Comparison of ENCODE assay signal across 14 mouse cellular contexts in genomic region chr14:43932991-43933390, GRCm38 (mm10). TPM values are rescaled to one million over a fixed set of nuclear protein-coding genes. Genes with fewer than 3 reads are reported as not detected.
DNase-seq lines count a peak whose midpoint lies in the region; ATAC-seq and TF ChIP-seq lines count a peak whose summit lies in the region.
"Not testable (repeated sequence)": the region's sequence is repeated elsewhere in the genome, so short reads cannot be mapped to it uniquely, and the experiment has no call there.
"Had no signal": no experiment of that assay in that cellular context is flagged by ENCODE, and none has a peak within 500 bp of the region (broad histone marks: within the 10 kb centered on the region; RNA-seq: fewer than 3 reads in every experiment).

No protein-coding gene starts in this region.

- H3K4me2 ChIP-seq in embryonic facial prominence, embryonic 11.5 days (ENCODE audit: low read depth, low read length); kidney, postnatal 0 days (ENCODE audit: low read length): not testable (repeated sequence)

- H3K36me3 ChIP-seq in embryonic facial prominence, embryonic 11.5 days (replicated peaks; ENCODE audit: control insufficient read depth, insufficient read depth, low read depth, low read length); kidney, postnatal 0 days (ENCODE audit: insufficient read depth, low read length); midbrain, embryonic 10.5 days: not testable (repeated sequence)

- 14% methylated on average over 8 of the region's 8 CpGs for WGBS in embryonic facial prominence, embryonic 11.5 days
- WGBS in kidney, postnatal 0 days = 22% methylated on average over 8 of the region's 8 CpGs
- WGBS in midbrain, embryonic 10.5 days = 18% methylated on average over 8 of the region's 8 CpGs

- H3K27me3 ChIP-seq in embryonic facial prominence, embryonic 11.5 days (ENCODE audit: control insufficient read depth, insufficient read depth, low read length); kidney, postnatal 0 days (ENCODE audit: insufficient read depth, low read length); midbrain, embryonic 10.5 days (ENCODE audit: low read depth, poor library complexity, severe bottlenecking): not testable (repeated sequence)

- H3K4me1 ChIP-seq in embryonic facial prominence, embryonic 11.5 days (ENCODE audit: control insufficient read depth, insufficient read depth, low read length); kidney, postnatal 0 days (replicated peaks; ENCODE audit: insufficient read depth, low read length); midbrain, embryonic 10.5 days: not testable (repeated sequence)

- intact Hi-C loops in left cerebral cortex, postnatal 4 days (cut with DNase I) = not testable (repeated sequence)

- TF ChIP-seq CTCF in kidney, postnatal 0 days (IDR thresholded peaks at IDR 0.05; ENCODE audit: low read depth) = peak; percentile 76

- not testable (repeated sequence) for H3K27ac ChIP-seq in embryonic facial prominence, embryonic 11.5 days (replicated peaks; ENCODE audit: low read depth, low read length); kidney, postnatal 0 days; midbrain, embryonic 10.5 days (replicated peaks)

- not testable (repeated sequence) for H3K9ac ChIP-seq in embryonic facial prominence, embryonic 11.5 days (replicated peaks; ENCODE audit: low read length); kidney, postnatal 0 days (ENCODE audit: low read depth, low read length)

- DNase-seq in 3T3-L1 (ENCODE audit: low read depth, low spot score) = peak; percentile 45
- DNase-seq in adrenal gland, adult 2 months = peak; percentile 26
- DNase-seq in embryonic facial prominence, embryonic 11.5 days (ENCODE audit: low spot score) = peak; percentile 66
- peak; percentile 4 for DNase-seq in heart, adult 8-10 months (ENCODE audit: low spot score)
- DNase-seq in kidney, postnatal 0 days (ENCODE audit: low spot score) = peak; percentile 56
- peak; percentile 13 for DNase-seq in left cerebral cortex, postnatal 4 days
- peak; percentile 42 for DNase-seq in midbrain, embryonic 10.5 days (ENCODE audit: low spot score)
- peak; percentile 2 for DNase-seq in spleen, adult 12 weeks (ENCODE audit: low spot score)

- not testable (repeated sequence) for ATAC-seq in embryonic facial prominence, embryonic 11.5 days (replicated peaks; ENCODE audit: insufficient number of reproducible peaks, low FRiP score, low TSS enrichment, low read depth); kidney, postnatal 0 days (replicated peaks; ENCODE audit: low FRiP score, low read depth)

- not testable (repeated sequence) for H3K9me3 ChIP-seq in embryonic facial prominence, embryonic 11.5 days (replicated peaks; ENCODE audit: control insufficient read depth, low read length); kidney, postnatal 0 days (replicated peaks; ENCODE audit: low read length); midbrain, embryonic 10.5 days (replicated peaks)

- not testable (repeated sequence) for H3K4me3 ChIP-seq in embryonic facial prominence, embryonic 11.5 days (ENCODE audit: low read depth, low read length); kidney, postnatal 0 days (replicated peaks; ENCODE audit: low read depth, low read length); midbrain, embryonic 10.5 days

RNA-seq across cellular contexts. Expression of gene Gm8113, which starts 7.8 kb away (rescaled TPM):
- 1 to 10 TPM; 1.5 to 3.4 TPM for total RNA-seq in adrenal gland, adult 2 months (2021)
- polyA plus RNA-seq in adrenal gland, adult 2 months (2012; rRNA removed) = 0.36 and 0.54 TPM in 2 replicates
- polyA plus RNA-seq in embryonic facial prominence, embryonic 11.5 days (2014; fragmentation: Nextera tagmentation; extraction: Ambion mirVana) = 14.2 and 16.7 TPM in 2 replicates
- total RNA-seq in heart, adult 8-10 months (2022) = 1 to 10 TPM; 2.6 to 5.3 (median 4.2) TPM
- polyA plus RNA-seq in kidney, postnatal 0 days (2015; fragmentation: Nextera tagmentation; extraction: Ambion mirVana) = 16.9 and 17.2 TPM in 2 replicates
- total RNA-seq in left cerebral cortex, postnatal 4 days (2021) = under 1 TPM; 0.77 to 0.78 TPM
- polyA plus RNA-seq in midbrain, embryonic 10.5 days (2016; fragmentation: Nextera tagmentation; extraction: Ambion mirVana) = 4.0 and 4.1 TPM in 2 replicates

RNA-seq across cellular contexts. Expression of gene Ear10, which starts 9.6 kb away (rescaled TPM):
- total RNA-seq in adrenal gland, adult 2 months (2021) = not detected
- polyA plus RNA-seq in adrenal gland, adult 2 months (2012; rRNA removed) = not detected in 2 replicates
- polyA plus RNA-seq in embryonic facial prominence, embryonic 11.5 days (2014; fragmentation: Nextera tagmentation; extraction: Ambion mirVana) = not detected in 2 replicates
- total RNA-seq in heart, adult 8-10 months (2022) = not detected
- polyA plus RNA-seq in kidney, postnatal 0 days (2015; fragmentation: Nextera tagmentation; extraction: Ambion mirVana) = not detected in 2 replicates
- total RNA-seq in left cerebral cortex, postnatal 4 days (2021) = not detected
- not detected in 2 replicates for polyA plus RNA-seq in midbrain, embryonic 10.5 days (2016; fragmentation: Nextera tagmentation; extraction: Ambion mirVana)
- polyA plus RNA-seq: CD4-positive, CD25-positive, alpha-beta regulatory T cell, adult 4 months; forebrain, embryonic 13.5 days; hindbrain, embryonic 13.5 days; liver, embryonic 15.5 days; neural tube, embryonic 13.5 days; stomach, embryonic 16.5 days had no signal

RNA-seq across cellular contexts. Expression of gene Ang5, which starts 23.9 kb away (rescaled TPM):
- not detected for total RNA-seq in adrenal gland, adult 2 months (2021)
- polyA plus RNA-seq in adrenal gland, adult 2 months (2012; rRNA removed) = not detected in 2 replicates
- polyA plus RNA-seq in embryonic facial prominence, embryonic 11.5 days (2014; fragmentation: Nextera tagmentation; extraction: Ambion mirVana) = not detected in 2 replicates
- not detected for total RNA-seq in heart, adult 8-10 months (2022)
- polyA plus RNA-seq in kidney, postnatal 0 days (2015; fragmentation: Nextera tagmentation; extraction: Ambion mirVana) = not detected in 2 replicates
- not detected for total RNA-seq in left cerebral cortex, postnatal 4 days (2021)
- not detected in 2 replicates for polyA plus RNA-seq in midbrain, embryonic 10.5 days (2016; fragmentation: Nextera tagmentation; extraction: Ambion mirVana)
- polyA plus RNA-seq: CD4-positive, CD25-positive, alpha-beta regulatory T cell, adult 4 months; forebrain, embryonic 13.5 days; hindbrain, embryonic 13.5 days; liver, embryonic 15.5 days; neural tube, embryonic 13.5 days; stomach, embryonic 16.5 days had no signal

RNA-seq across cellular contexts. Expression of gene Ear1, which starts 57.7 kb away (rescaled TPM):
- total RNA-seq in adrenal gland, adult 2 months (2021) = under 1 TPM in 1 of 2 experiments, not detected in 1; 0.66 TPM
- polyA plus RNA-seq in adrenal gland, adult 2 months (2012; rRNA removed) = not detected in 2 replicates
- not detected in 2 replicates for polyA plus RNA-seq in embryonic facial prominence, embryonic 11.5 days (2014; fragmentation: Nextera tagmentation; extraction: Ambion mirVana)
- under 1 TPM in 1 of 4 experiments, not detected in 3; 0.55 TPM for total RNA-seq in heart, adult 8-10 months (2022)
- not detected in 2 replicates for polyA plus RNA-seq in kidney, postnatal 0 days (2015; fragmentation: Nextera tagmentation; extraction: Ambion mirVana)
- total RNA-seq in left cerebral cortex, postnatal 4 days (2021) = not detected
- polyA plus RNA-seq in midbrain, embryonic 10.5 days (2016; fragmentation: Nextera tagmentation; extraction: Ambion mirVana) = not detected in 2 replicates
- polyA plus RNA-seq: CD4-positive, CD25-positive, alpha-beta regulatory T cell, adult 4 months; forebrain, embryonic 13.5 days; hindbrain, embryonic 13.5 days had no signal

Comparison
In these comparisons a context has a peak if more than half of its experiments do, and no peak if none do; other contexts are left out.
1. DNase-seq: peak in every context shown above with its lines; median percentile 66 in embryonic facial prominence, embryonic 11.5 days; 56 in kidney, postnatal 0 days; 45 in 3T3-L1; 42 in midbrain, embryonic 10.5 days; 26 in adrenal gland, adult 2 months; 13 in left cerebral cortex, postnatal 4 days; 4 in heart, adult 8-10 months; 2 in spleen, adult 12 weeks.